Mouse (Mus musculus) cortical plate, adult 2 months (tissue): ENCODE measurements around the gene Olfr53.
"Not testable (repeated sequence)": the region's sequence is repeated elsewhere in the genome, so short reads cannot be mapped to it uniquely, and the experiment has no call there.

Source experiments
- CTCF ChIP-seq: fragments of 200-500 bp; IDR thresholded peaks from 2 replicates; pipeline ENCODE4 v1.5.1; 2011; ENCODE audit warnings: mild to moderate bottlenecking, control low read depth, low read length; ENCODE audit not compliant: insufficient read depth; ENCODE audit errors: extremely low read depth
- POLR2A ChIP-seq: fragments of 200-500 bp; IDR thresholded peaks from 2 replicates; pipeline ENCODE4 v1.6.1; 2011; ENCODE audit warnings: mild to moderate bottlenecking, low read length, control low read depth; ENCODE audit not compliant: insufficient read depth; ENCODE audit errors: extremely low read depth

- TF ChIP-seq POLR2A, CTCF: not testable (repeated sequence)
Observed at GRCm38 (mm10) chr7:140670693-140671092, 24.4 kb downstream of the Olfr53 start.
